Mouse (Mus musculus) mature B cell (primary cell): ENCODE measurements around the gene Zdhhc5.

Source experiments
- in situ Hi-C: fragments of 300-500 bp; cut with MboI; formaldehyde crosslinking; loops from 2 replicates; pipeline ENCODE4 v1.14.3; 2019

Zdhhc5 gene

DNA sequence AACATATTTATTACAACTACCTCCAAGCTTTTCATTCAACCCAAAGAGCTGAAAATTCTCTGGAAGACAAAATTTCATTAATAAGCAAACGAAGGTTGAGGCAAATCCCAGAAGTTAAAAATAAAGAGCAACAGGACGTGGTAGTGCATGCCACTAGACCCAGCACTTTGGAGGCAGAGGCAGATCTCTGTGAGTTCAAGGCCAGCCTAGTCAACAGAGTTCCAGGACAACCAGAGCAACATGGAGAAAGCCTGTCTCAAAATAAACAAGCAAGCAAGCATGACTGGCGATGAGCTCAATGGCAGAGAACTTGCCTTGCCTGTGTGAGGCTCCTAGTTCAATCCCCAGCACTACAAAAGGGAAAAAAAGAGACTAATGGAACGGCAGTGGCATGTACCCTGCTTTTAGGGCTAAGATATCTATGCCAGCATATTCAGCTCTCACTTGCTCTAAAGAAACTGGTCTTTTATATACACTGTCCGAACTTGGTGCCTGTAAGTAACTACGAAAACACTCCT lies 67.9 kb downstream of the Zdhhc5 start:
- in situ Hi-C loops, result no loop called here

DNA sequence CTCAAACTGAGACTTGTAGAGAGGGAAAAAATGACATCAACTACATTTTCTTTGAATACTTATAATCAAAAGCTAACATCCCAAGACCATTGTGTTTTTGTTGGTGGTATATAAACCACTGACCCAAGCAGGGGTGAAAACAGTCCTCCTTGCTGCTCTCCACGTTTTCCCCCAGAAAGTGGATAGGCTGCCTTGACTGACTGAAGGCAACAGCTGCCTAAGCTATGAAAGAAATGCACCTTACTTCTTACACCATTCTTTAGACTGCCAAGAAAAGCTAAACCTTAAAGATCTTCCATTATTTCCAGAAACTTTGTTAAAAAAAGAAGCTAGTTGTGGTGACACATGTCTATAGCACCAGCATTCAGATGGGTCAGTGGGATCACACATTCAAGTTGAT lies 68.8 kb downstream of the Zdhhc5 start:
- in situ Hi-C loops, result no loop called here

DNA sequence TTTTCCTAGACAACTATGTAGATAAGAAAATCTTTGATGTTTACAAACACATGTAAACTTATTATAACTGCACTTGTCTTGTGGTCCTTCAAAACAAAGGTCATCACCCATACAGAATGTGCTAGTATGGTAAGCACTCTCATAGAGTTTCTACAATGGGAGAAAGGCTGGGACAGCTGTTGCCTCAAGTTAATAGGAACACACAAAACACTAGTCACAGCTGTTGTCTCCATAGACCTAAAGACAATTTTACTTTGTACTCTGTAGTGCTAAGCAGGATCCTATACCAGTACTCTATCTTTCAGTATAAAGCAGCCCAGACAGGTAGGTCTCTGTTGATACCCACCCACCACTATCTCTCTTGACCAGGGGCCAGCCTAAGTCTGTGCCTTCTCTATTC lies 74.1 kb downstream of the Zdhhc5 start:
- in situ Hi-C loops, result no loop called here

DNA sequence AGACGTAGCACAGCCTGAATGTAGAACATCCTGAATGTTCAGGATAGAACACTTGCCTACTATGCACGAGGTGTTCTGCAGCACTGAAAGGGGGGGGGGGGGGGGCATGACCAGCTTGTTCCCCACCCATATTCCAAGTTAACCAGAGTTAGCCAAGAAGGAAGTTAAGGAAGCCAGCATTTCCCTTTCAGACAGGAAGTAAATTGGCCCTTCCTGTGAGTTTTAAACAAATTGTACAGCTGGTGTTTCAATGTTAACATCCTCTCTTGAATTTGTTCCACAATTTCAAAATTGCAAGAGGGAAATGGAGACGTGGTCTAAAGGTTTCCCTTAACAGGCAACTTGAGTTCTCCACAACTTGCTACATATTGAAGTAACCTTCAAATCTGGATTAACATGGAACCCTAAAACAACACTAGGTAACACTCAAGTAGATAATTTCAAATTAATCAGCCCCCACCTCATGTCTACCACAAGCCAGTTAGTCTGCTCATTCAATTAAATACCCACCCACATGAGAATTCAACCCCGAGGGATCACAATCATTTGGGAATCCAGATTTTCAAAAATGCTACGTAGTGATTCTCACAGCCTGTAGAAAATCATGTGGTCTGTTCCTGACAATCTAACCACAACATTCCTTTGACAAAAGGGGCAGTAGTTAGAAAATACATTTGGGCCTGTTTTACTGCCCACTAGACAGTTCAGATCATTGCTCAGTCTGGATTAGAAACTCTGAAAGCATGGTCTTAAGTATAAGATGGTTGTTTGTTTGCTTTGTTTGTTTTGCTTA lies 76.4 kb downstream of the Zdhhc5 start:
- in situ Hi-C loops, result no loop called here
